Mouse (Mus musculus) spleen, adult 2 months (tissue): ENCODE measurements around the gene Ccdc92. TPM values are rescaled to one million over a fixed set of nuclear protein-coding genes. Genes with fewer than 3 reads are reported as not detected.

Source experiments
- DNase-seq, 2 experiments: peaks; one replicate each; pipeline versions ENCODE4 v3.0.0 to v3.0.0-alpha.2; 2012 to 2021; ENCODE audit warnings: low spot score in 2 of 2, low read depth in 1 of 2
- H3K27ac ChIP-seq: fragments of 200-500 bp; 2 replicates; pipeline ENCODE4 v1.5.1; 2012; ENCODE audit warnings: low read length, inconsistent platforms; ENCODE audit not compliant: insufficient read depth
- H3K27me3 ChIP-seq: fragments of 200-500 bp; 2 replicates; pipeline ENCODE4 v1.6.1; 2012; ENCODE audit warnings: mild to moderate bottlenecking, moderate library complexity, low read length, inconsistent platforms; ENCODE audit not compliant: control insufficient read depth, insufficient read depth
- H3K36me3 ChIP-seq: fragments of 200-500 bp; 2 replicates; pipeline ENCODE4 v1.6.1; 2012; ENCODE audit warnings: mild to moderate bottlenecking, low read length, inconsistent platforms; ENCODE audit not compliant: control insufficient read depth, insufficient read depth
- H3K4me1 ChIP-seq: fragments of 200-500 bp; 2 replicates; pipeline ENCODE4 v1.6.1; 2011; ENCODE audit warnings: inconsistent platforms; ENCODE audit not compliant: control insufficient read depth, insufficient read depth, insufficient read length
- H3K4me3 ChIP-seq: fragments of 200-500 bp; 2 replicates; pipeline ENCODE4 v1.5.1; 2011; ENCODE audit warnings: mild to moderate bottlenecking, inconsistent platforms; ENCODE audit not compliant: insufficient read depth, insufficient read length; ENCODE audit errors: extremely low read depth
- CTCF ChIP-seq: fragments of 200-500 bp; IDR thresholded peaks from 2 replicates; pipeline ENCODE4 v1.5.1; 2011; ENCODE audit warnings: mild to moderate bottlenecking, inconsistent platforms; ENCODE audit not compliant: insufficient read depth, insufficient read length, insufficient replicate concordance; ENCODE audit errors: extremely low read depth
- POLR2A ChIP-seq: fragments of 200-500 bp; IDR thresholded peaks from 2 replicates; pipeline ENCODE4 v1.6.1; 2011; ENCODE audit warnings: low read depth, low read length, inconsistent platforms
- WGBS: fragments of 180-500 bp; shearing (Covaris S2); methylation state at CpG from one replicate; pipeline ENCODE4 v1.1.7; 2018; 5-methylcytosine and 5-hydroxymethylcytosine counted together
- polyA plus RNA-seq: library from polyadenylated mRNA; depleted of rRNA; stranded (reverse); fragments of >200 nt; gene quantifications from 2 replicates; pipeline ENCODE4 v1.2.3, GENCODE M21; 2012

Ccdc92 gene
- polyA plus RNA-seq, 1 experiment = 4.9 TPM

DNA sequence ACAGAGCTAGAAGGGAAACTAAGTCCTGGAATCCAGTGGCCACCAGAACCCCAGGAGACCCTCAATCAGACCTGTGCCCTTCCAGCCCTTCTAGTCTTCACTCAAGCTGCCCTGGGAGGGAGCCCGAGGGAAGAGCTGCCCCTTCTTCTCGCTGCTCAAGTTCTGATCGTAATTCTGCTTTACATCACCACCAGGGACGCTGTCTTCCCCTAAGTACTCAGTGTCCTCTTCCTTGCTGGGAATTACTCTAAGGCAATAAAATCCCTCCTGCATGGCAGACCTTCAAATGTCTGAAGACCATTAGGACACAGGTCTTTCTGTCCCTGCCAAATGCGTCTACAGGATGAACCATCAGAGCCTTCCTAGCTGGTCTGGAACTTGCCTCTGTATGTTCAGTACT is 2.2 kb downstream of the Ccdc92 start:
- no peak for DNase-seq
- TF ChIP-seq CTCF = no peak
- TF ChIP-seq POLR2A = no peak

GRCm38 (mm10) chr5:124854202-124854601 is 8.0 kb downstream of the Ccdc92 start:
- no peaks in the 10 kb centered on the region for H3K36me3 ChIP-seq
- no peaks in the 10 kb centered on the region for H3K4me1 ChIP-seq
- no peak for TF ChIP-seq CTCF
- TF ChIP-seq POLR2A = no peak
- no peak for DNase-seq
- H3K27ac ChIP-seq = no peak overlapping the region
- no peak overlapping the region for H3K4me3 ChIP-seq
- no peaks in the 10 kb centered on the region for H3K27me3 ChIP-seq
- WGBS = 86% methylated on average over 4 of the region's 4 CpGs

More for the DNA sequence above, 2.2 kb downstream of the Ccdc92 start:
- H3K4me3 ChIP-seq = no peak overlapping the region
- no peaks in the 10 kb centered on the region for H3K36me3 ChIP-seq
- H3K27ac ChIP-seq = no peak overlapping the region
- WGBS = 9% methylated on average over 5 of the region's 5 CpGs
- H3K27me3 ChIP-seq = peaks cover 12% of the 10 kb centered on the region
- H3K4me1 ChIP-seq = peaks cover 11% of the 10 kb centered on the region

- 85% methylated on average over 2 of the region's 2 CpGs for WGBS
- Histone ChIP-seq H3K36me3 (no peaks in the 10 kb centered on the region), H3K4me1 (no peaks in the 10 kb centered on the region), H3K27me3 (no peaks in the 10 kb centered on the region), H3K4me3 (no peak overlapping the region), H3K27ac (no peak overlapping the region)
- DNase-seq = no peak
- TF ChIP-seq CTCF (no peak), POLR2A (no peak)
These were observed 9.1 kb downstream of the Ccdc92 start for GRCm38 (mm10) chr5:124853079-124853478.

- no peaks in the 10 kb centered on the region for H3K27me3 ChIP-seq
- no peaks in the 10 kb centered on the region for H3K36me3 ChIP-seq
- no peak for DNase-seq
- WGBS = 57% methylated on average over 2 of the region's 2 CpGs
- TF ChIP-seq POLR2A = no peak
- TF ChIP-seq CTCF = no peak
- no peaks in the 10 kb centered on the region for H3K4me1 ChIP-seq
- no peak overlapping the region for H3K4me3 ChIP-seq
- no peak overlapping the region for H3K27ac ChIP-seq
These were observed 9.9 kb downstream of the Ccdc92 start for GRCm38 (mm10) chr5:124852294-124852693.

DNA sequence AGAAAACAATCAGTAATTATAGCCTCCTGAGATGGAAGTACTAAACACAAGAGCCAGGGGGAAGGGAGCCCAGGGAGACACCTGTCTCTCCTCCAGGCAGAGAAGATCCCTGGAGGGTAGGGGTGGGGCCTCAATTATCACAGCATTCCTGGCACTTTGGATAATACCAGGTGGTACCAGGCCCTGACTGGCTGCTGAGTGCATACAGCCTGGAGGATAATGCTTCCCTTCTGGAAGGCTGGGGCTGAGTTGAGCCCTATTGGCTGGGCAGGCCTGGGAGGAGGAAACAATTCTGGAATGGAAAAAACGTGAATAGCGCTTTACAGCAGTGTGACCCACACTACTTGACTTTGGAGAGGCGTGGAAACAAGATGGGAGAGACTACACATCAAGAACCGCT is 10.7 kb downstream of the Ccdc92 start:
- no peak for DNase-seq
- Histone ChIP-seq H3K36me3 (no peaks in the 10 kb centered on the region), H3K27ac (no peak overlapping the region), H3K27me3 (no peaks in the 10 kb centered on the region), H3K4me3 (no peak overlapping the region), H3K4me1 (no peaks in the 10 kb centered on the region)
- 80% methylated on average over 4 of the region's 4 CpGs for WGBS
- no peak for TF ChIP-seq CTCF
- TF ChIP-seq POLR2A = no peak

- no peak overlapping the region for H3K27ac ChIP-seq
- no peaks in the 10 kb centered on the region for H3K27me3 ChIP-seq
- TF ChIP-seq CTCF = no peak
- TF ChIP-seq POLR2A = no peak
- WGBS = 77% methylated on average over 3 of the region's 3 CpGs
- H3K36me3 ChIP-seq = no peaks in the 10 kb centered on the region
- no peaks in the 10 kb centered on the region for H3K4me1 ChIP-seq
- no peak overlapping the region for H3K4me3 ChIP-seq
- no peak for DNase-seq
These were observed 13.2 kb downstream of the Ccdc92 start for GRCm38 (mm10) chr5:124848994-124849393.

- no peaks in the 10 kb centered on the region for H3K4me1 ChIP-seq
- 96% methylated on average over 1 of the region's 1 CpGs for WGBS
- no peak overlapping the region for H3K4me3 ChIP-seq
- DNase-seq = no peak
- H3K36me3 ChIP-seq = no peaks in the 10 kb centered on the region
- no peaks in the 10 kb centered on the region for H3K27me3 ChIP-seq
- no peak overlapping the region for H3K27ac ChIP-seq
- TF ChIP-seq CTCF (no peak), POLR2A (no peak)
These were observed 15.2 kb downstream of the Ccdc92 start for GRCm38 (mm10) chr5:124847014-124847413.
